Mouse (Mus musculus): Measurements from ENCODE around the gene Kl.

- TF ChIP-seq POLR2A (IDR thresholded peaks at IDR 0.05; ENCODE audit: low read depth, low read length) (no peak), CTCF (conservative IDR thresholded peaks at IDR 0.05; ENCODE audit: insufficient read depth, insufficient read length, low read depth, low read length) (no peak)
These were observed 70.5 kb downstream of the Kl start for GRCm38 (mm10) chr5:151022939-151023338.

Data from kidney, adult 2 months (tissue).